Mouse (Mus musculus) neutrophil, adult 5-6 weeks (primary cell): ENCODE measurements at regions not wholly inside any gene's neighbourhood (a gene's known extent, or its start where the extent isn't known, plus 50 kb on each side); places are given as distances from the start of the nearest gene placed in this dataset.

ENCODE experiments used
- ATAC-seq: fragments of 151-379, 151-347 bp; 2 replicates; pipeline ENCODE4 v1.8.0; 2017; ENCODE audit warnings: mild to moderate bottlenecking, moderate TSS enrichment; ENCODE audit not compliant: insufficient number of reproducible peaks, poor library complexity, low FRiP score, severe bottlenecking; ENCODE audit errors: extremely low read depth

- no peak for ATAC-seq
Observed at GRCm38 (mm10) chr9:89858005-89858404, 51.7 kb upstream of the Rasgrf1 start.

GRCm38 (mm10) chr9:89850491-89851282 lies 59.0 kb upstream of the Rasgrf1 start:
- ATAC-seq, result no peak

GRCm38 (mm10) chr9:89849947-89850346 lies 59.8 kb upstream of the Rasgrf1 start:
- no peak for ATAC-seq

- ATAC-seq, result no peak
Observed at GRCm38 (mm10) chr9:89848571-89848970, 61.1 kb upstream of the Rasgrf1 start.

- peak; percentile 22; the same call in 1 of the 2 replicates for ATAC-seq
Observed at GRCm38 (mm10) chr9:89846973-89847372, 62.7 kb upstream of the Rasgrf1 start.

- no peak for ATAC-seq
Observed at GRCm38 (mm10) chr9:89842776-89843089, 67.0 kb upstream of the Rasgrf1 start.

GRCm38 (mm10) chr9:89841866-89842775 lies 67.6 kb upstream of the Rasgrf1 start:
- peak; percentile 88 for ATAC-seq

GRCm38 (mm10) chr9:89841371-89841770 lies 68.3 kb upstream of the Rasgrf1 start:
- ATAC-seq, result no peak

- ATAC-seq, result no peak
Observed at GRCm38 (mm10) chr9:89836454-89837245, 73.1 kb upstream of the Rasgrf1 start.

GRCm38 (mm10) chr9:89833596-89833995 lies 76.1 kb upstream of the Rasgrf1 start:
- no peak for ATAC-seq

GRCm38 (mm10) chr9:89831855-89832254 lies 77.9 kb upstream of the Rasgrf1 start:
- peak; percentile 76 for ATAC-seq

GRCm38 (mm10) chr9:89828156-89828555 lies 81.6 kb upstream of the Rasgrf1 start:
- no peak for ATAC-seq

- ATAC-seq, result no peak
Observed at GRCm38 (mm10) chr9:89827564-89827963, 82.1 kb upstream of the Rasgrf1 start.

GRCm38 (mm10) chr9:89826712-89827548 lies 82.8 kb upstream of the Rasgrf1 start:
- ATAC-seq, result peak; percentile 86

- ATAC-seq, result no peak
Observed at GRCm38 (mm10) chr9:89821853-89822243, 83.6 kb upstream of the Ankrd34c start.

GRCm38 (mm10) chr9:89821109-89821852 lies 83.0 kb upstream of the Ankrd34c start:
- ATAC-seq, result no peak

GRCm38 (mm10) chr9:89813616-89814318 lies 75.5 kb upstream of the Ankrd34c start:
- no peak for ATAC-seq
